ENCODE assay signal across 13 mouse cellular contexts in genomic region chr19:55139301-55139700, GRCm38 (mm10). TPM values are rescaled to one million over a fixed set of nuclear protein-coding genes. Genes with fewer than 3 reads are reported as not detected.
DNase-seq lines count a peak whose midpoint lies in the region; ATAC-seq and TF ChIP-seq lines count a peak whose summit lies in the region.
"Had no signal": no experiment of that assay in that cellular context is flagged by ENCODE, and none has a peak within 500 bp of the region (broad histone marks: within the 10 kb centered on the region; RNA-seq: fewer than 3 reads in every experiment).

No protein-coding gene starts in this region.

- H3K4me2 ChIP-seq in kidney, embryonic 16.5 days (replicated peaks; ENCODE audit: low read depth, low read length), result no peak overlapping the region
- no peak overlapping the region for H3K4me2 ChIP-seq in intestine, postnatal 0 days (replicated peaks; ENCODE audit: low read depth)

- no peak overlapping the region for H3K4me3 ChIP-seq in kidney, embryonic 16.5 days (ENCODE audit: low read length)
- no peak overlapping the region for H3K4me3 ChIP-seq in limb, embryonic 10.5 days
- H3K4me3 ChIP-seq in intestine, postnatal 0 days (ENCODE audit: low read depth, low read length), result no peak overlapping the region
- H3K4me3 ChIP-seq: erythroblast, embryonic 14.5 days; heart, embryonic 10.5 days had no signal

- no peaks in the 10 kb centered on the region for H3K9me3 ChIP-seq in kidney, embryonic 16.5 days (ENCODE audit: low read length)
- H3K9me3 ChIP-seq in limb, embryonic 10.5 days (replicated peaks), result no peaks in the 10 kb centered on the region
- H3K9me3 ChIP-seq in intestine, postnatal 0 days (ENCODE audit: control insufficient read depth), result no peaks in the 10 kb centered on the region
- H3K9me3 ChIP-seq: heart, embryonic 10.5 days had no signal

- 87% methylated on average over 7 of the region's 7 CpGs for WGBS in kidney, embryonic 16.5 days
- WGBS in limb, embryonic 10.5 days, result 87% methylated on average over 7 of the region's 7 CpGs
- 78% methylated on average over 7 of the region's 7 CpGs for WGBS in intestine, postnatal 0 days

- H3K27me3 ChIP-seq in kidney, embryonic 16.5 days (ENCODE audit: insufficient read depth, low read length), result no peaks in the 10 kb centered on the region
- no peaks in the 10 kb centered on the region for H3K27me3 ChIP-seq in limb, embryonic 10.5 days (ENCODE audit: low read depth, poor library complexity, severe bottlenecking)
- no peaks in the 10 kb centered on the region for H3K27me3 ChIP-seq in intestine, postnatal 0 days (replicated peaks; ENCODE audit: control insufficient read depth, insufficient read depth, low read length)

- no peak overlapping the region for H3K9ac ChIP-seq in kidney, embryonic 16.5 days (replicated peaks; ENCODE audit: low read length)
- H3K9ac ChIP-seq in intestine, postnatal 0 days (ENCODE audit: low read depth, low read length), result no peak overlapping the region

- peaks cover 31% of the 10 kb centered on the region for H3K4me1 ChIP-seq in kidney, embryonic 16.5 days (ENCODE audit: insufficient read depth, low read length)
- H3K4me1 ChIP-seq in limb, embryonic 10.5 days, result peaks cover 13% of the 10 kb centered on the region
- peaks cover 14% of the 10 kb centered on the region; the same call in 1 of the 2 replicates for H3K4me1 ChIP-seq in intestine, postnatal 0 days (replicated peaks; ENCODE audit: control insufficient read depth, insufficient read depth, low read length)

- H3K27ac ChIP-seq in kidney, embryonic 16.5 days (ENCODE audit: low read length), result no peak overlapping the region
- H3K27ac ChIP-seq in limb, embryonic 10.5 days, result no peak overlapping the region
- H3K27ac ChIP-seq in intestine, postnatal 0 days (ENCODE audit: low read depth, low read length), result no peak overlapping the region
- H3K27ac ChIP-seq: heart, embryonic 10.5 days had no signal

- no peak for TF ChIP-seq CTCF in intestine, postnatal 0 days (IDR thresholded peaks at IDR 0.05; ENCODE audit: low read depth)

- no peaks in the 10 kb centered on the region for H3K36me3 ChIP-seq in kidney, embryonic 16.5 days (ENCODE audit: insufficient read depth, low read length)
- H3K36me3 ChIP-seq in limb, embryonic 10.5 days, result no peaks in the 10 kb centered on the region
- H3K36me3 ChIP-seq in intestine, postnatal 0 days (ENCODE audit: control insufficient read depth, insufficient read depth), result no peaks in the 10 kb centered on the region
- H3K36me3 ChIP-seq: heart, embryonic 10.5 days had no signal

- DNase-seq in 3T3-L1 (ENCODE audit: low read depth, low spot score) (peak; percentile 97), adipocyte (ENCODE audit: low spot score) (peak; percentile 97)
- DNase-seq in fibroblast of lung, adult 2 months (ENCODE audit: low read depth), result peak; percentile 19
- peak; percentile 36 for DNase-seq in lung, postnatal 14 days
- no peak for DNase-seq in testis, postnatal 14 days (ENCODE audit: low spot score)
- no peak for DNase-seq in limb, embryonic 10.5 days (ENCODE audit: low spot score)
- DNase-seq: kidney, adult 2 months had no signal

- no peak for ATAC-seq in kidney, embryonic 16.5 days (ENCODE audit: low FRiP score, low TSS enrichment)
- ATAC-seq in intestine, postnatal 0 days, result no peak

RNA-seq across cellular contexts. Expression of gene Gpam, which starts 12.3 kb away (rescaled TPM):
- polyA plus RNA-seq in kidney, embryonic 16.5 days (2015; fragmentation: Nextera tagmentation; extraction: Ambion mirVana), result 20.1 and 20.6 TPM in 2 replicates
- polyA plus RNA-seq in limb, embryonic 10.5 days (2016; fragmentation: Nextera tagmentation; extraction: Ambion mirVana), result 15.8 and 16.2 TPM in 2 replicates
- polyA plus RNA-seq in intestine, postnatal 0 days (2015; fragmentation: Nextera tagmentation; extraction: Ambion mirVana), result 6.3 and 6.6 TPM in 2 replicates

RNA-seq across cellular contexts. Expression of gene Tectb, which starts 41.2 kb away (rescaled TPM):
- not detected in 2 replicates for polyA plus RNA-seq in kidney, embryonic 16.5 days (2015; fragmentation: Nextera tagmentation; extraction: Ambion mirVana)
- polyA plus RNA-seq in limb, embryonic 10.5 days (2016; fragmentation: Nextera tagmentation; extraction: Ambion mirVana), result not detected in 2 replicates
- polyA plus RNA-seq in intestine, postnatal 0 days (2015; fragmentation: Nextera tagmentation; extraction: Ambion mirVana), result not detected in 2 replicates
- polyA plus RNA-seq: erythroblast, embryonic 14.5 days; hindbrain, embryonic 11.5 days; limb, embryonic 11.5 days had no signal

Comparison
In these comparisons a context has a peak if more than half of its experiments do, and no peak if none do; other contexts are left out.
1. DNase-seq: peak in 3T3-L1 (single experiment), adipocyte (single experiment), fibroblast of lung, adult 2 months (single experiment) and lung, postnatal 14 days (single experiment); none in testis, postnatal 14 days (single experiment) and limb, embryonic 10.5 days (single experiment).